Mouse (Mus musculus) heart, postnatal 4 days (tissue): ENCODE measurements around the gene Rslcan18. TPM values are rescaled to one million over a fixed set of nuclear protein-coding genes. Genes with fewer than 3 reads are reported as not detected.

Experiments used
- total RNA-seq, 2 experiments: library from RNA; stranded (reverse); gene quantifications; 2 replicates each; pipeline ENCODE4 v1.2.3; 2021

The Rslcan18 gene
- total RNA-seq, 2 experiments from 2014 or later = 0.21 TPM; not detected in 1

Other genes with a start within 250 kb of the Rslcan18 start
- 1 to 10 TPM; 1.0 TPM for gene Gm10767, start 211.3 kb downstream of the Rslcan18 start, total RNA-seq
- 1 to 10 TPM; 1.4 to 1.6 TPM for gene Zfp712, start 55.1 kb downstream of the Rslcan18 start, total RNA-seq
- gene Zfp708, start 18.3 kb downstream of the Rslcan18 start, total RNA-seq = 1 to 10 TPM in 1 of 2 experiments, under 1 TPM in 1; 0.97 to 2.1 TPM
- 1 to 10 TPM in 1 of 2 experiments, under 1 TPM in 1; 0.79 to 1.4 TPM for gene Gm28557, start 7.7 kb downstream of the Rslcan18 start, total RNA-seq
- gene Zfp759, start 5.4 kb upstream of the Rslcan18 start, total RNA-seq = 1 to 10 TPM; 2.0 to 3.1 TPM
- 1 to 10 TPM; 4.0 to 4.8 TPM for gene Rsl1, start 56.9 kb upstream of the Rslcan18 start, total RNA-seq
- gene Zfp455, start 78.2 kb upstream of the Rslcan18 start, total RNA-seq = under 1 TPM; 0.92 to 0.98 TPM
- 1 to 10 TPM; 2.5 to 3.2 TPM for gene Zfp458, start 162.2 kb upstream of the Rslcan18 start, total RNA-seq
- 1 to 10 TPM; 2.7 to 3.7 TPM for gene Zfp457, start 190.2 kb upstream of the Rslcan18 start, total RNA-seq
- 1 to 10 TPM; 2.4 to 2.6 TPM for gene Zfp595, start 216.3 kb upstream of the Rslcan18 start, total RNA-seq
- gene Gm28044, start 244.3 kb upstream of the Rslcan18 start, total RNA-seq = 1 to 10 TPM in 1 of 2 experiments, not detected in 1; 2.3 TPM
- 1 to 10 TPM; 1.2 to 1.3 TPM for gene Zfp953, start 244.3 kb upstream of the Rslcan18 start, total RNA-seq